Mouse (Mus musculus): ENCODE results near the gene Ryr3.

Ryr3 gene

GRCm38 (mm10) chr2:112625156-112625555 lies 591.7 kb downstream of the Ryr3 start:
- DNase-seq = no peak

DNA sequence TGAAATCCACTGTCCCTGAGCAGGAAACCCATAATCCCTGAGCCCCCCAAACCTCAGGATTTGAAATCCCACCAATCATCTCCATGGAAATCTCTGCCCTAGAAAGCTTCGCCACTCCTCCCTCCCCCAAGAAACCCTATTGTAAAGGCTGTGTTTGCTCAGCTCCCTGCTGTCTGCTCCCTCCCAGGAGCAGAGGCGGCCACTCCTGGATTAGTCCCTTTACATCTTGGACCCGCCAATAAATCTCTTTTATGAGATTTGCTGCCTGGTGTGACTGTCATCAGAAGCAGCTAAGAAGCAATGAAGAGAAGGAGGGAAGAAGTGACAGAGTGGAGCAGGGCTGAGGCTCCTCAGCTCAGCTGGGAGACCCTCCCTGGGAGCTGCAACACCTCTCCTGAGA lies 599.7 kb downstream of the Ryr3 start:
- no peak for DNase-seq

DNA sequence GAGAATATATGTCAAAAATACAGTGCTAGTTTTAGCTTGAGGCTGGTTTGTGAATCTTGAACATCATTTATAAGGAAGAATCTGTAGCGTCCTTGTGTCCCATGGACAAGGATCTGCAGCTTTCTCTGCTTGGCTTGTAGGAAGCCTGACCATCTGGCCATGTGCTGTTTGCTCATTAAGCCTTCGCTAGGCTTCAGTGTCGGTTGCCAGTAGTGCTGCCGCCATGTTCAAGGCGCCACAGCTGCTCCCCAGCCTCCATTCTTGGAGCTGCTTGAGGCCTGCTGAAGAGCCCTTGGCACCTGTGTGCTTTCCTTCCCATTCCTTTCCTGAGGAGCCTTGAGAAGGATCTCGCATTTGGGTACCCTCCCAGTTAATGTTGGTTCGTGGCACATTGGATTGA lies 602.5 kb downstream of the Ryr3 start:
- DNase-seq = no peak

- no peak for DNase-seq
Measured at GRCm38 (mm10) chr2:112612628-112613027, 604.3 kb downstream of the Ryr3 start.

DNA sequence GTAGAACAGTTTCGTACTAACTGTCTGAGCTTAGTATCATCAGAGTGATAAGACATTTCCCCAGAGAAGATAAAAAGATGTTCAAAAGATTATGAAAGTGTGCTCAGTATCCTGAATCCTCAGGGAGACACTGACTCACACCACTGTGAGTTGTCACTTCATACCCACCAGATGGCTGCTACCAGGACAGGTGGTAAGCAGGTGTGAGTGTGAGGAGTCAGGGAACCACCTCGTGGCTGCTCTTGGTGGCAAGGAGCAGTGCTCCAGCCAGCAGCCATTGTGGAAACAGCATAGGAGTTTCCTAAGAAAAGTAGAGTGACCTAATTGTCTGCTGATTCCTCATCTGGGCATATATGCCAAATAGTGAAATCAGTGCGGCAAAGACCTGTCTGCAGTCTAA lies 610.4 kb downstream of the Ryr3 start:
- no peak for DNase-seq

DNA sequence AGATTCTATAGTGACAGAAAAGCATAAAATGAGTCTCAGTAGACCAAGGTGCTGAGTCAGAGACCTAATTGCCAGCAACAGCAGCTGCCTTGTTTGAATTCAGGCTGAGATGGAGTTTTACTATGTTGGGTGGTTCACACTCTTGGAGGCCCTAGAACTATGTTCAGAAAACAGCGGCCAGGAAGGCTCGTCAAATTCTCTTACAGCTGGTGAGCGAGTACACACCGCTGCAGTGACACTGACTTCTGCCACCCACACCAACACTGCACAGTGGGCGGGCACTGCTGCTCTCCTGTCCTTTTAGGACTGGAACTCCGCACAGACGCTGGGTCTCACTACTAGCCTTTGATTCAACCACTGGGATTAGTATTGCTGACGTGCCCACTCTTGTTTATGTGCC lies 614.4 kb downstream of the Ryr3 start:
- DNase-seq = no peak

DNA sequence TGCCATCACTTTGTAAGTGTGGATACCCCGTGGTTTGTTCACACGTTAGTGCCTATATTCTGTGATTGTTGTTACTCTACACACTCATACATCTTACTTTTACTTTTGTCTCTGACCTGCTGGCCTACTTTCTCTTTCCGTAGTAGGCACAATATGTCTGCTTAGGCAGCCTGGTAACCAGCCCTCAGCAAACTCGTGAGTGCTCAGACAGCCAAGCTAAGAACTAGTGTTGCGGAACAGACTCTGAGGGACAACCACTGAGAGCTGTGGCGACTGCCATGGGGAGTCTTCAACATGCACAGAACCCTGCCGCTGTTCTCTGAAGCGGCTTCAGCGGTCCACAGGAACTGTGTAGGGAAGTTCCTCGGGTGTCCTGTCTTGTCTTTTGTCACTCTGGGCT lies 616.7 kb downstream of the Ryr3 start:
- DNase-seq = no peak

- no peak for DNase-seq
Measured at GRCm38 (mm10) chr2:112597064-112597463, 619.8 kb downstream of the Ryr3 start.

DNA sequence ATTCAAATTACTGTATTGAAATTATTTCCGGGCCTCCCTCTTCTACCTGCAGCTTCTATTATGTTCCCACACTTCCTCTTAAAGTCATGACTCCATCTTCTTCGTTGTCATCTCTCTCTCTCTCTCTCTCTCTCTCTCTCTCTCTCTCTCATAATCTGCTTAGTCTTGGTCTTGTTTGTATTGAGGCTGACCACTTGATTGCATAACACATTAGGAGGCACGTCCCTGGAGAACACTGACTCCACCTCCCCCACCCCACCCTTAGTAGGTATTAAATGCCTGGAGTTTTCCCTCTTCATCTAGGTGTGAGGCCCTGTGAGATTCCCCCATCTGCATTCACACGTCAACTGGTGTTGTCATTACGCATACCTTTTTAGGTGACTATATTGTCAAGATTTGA lies 620.5 kb downstream of the Ryr3 start:
- no peak for DNase-seq

- DNase-seq = no peak
Measured at GRCm38 (mm10) chr2:112595807-112596206, 621.1 kb downstream of the Ryr3 start.

DNA sequence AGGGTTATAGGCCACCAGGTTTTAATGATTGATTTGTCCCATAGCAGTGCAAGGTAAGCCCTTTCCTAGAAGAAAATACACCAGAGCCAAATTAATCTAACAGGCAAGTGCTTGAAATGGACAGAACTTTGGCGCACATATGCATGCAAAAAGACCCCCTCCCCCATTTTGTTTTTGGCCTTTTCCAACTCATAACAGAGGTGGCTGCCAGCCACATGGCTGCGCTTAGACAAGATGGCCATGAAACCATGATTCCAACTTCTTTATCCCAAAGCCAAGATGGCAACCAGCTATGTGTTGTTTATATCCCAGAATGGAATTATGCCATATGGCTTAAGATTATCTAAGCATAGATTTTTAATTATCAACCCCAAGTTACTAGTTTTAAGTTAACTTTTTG lies 623.1 kb downstream of the Ryr3 start:
- DNase-seq = no peak

DNA sequence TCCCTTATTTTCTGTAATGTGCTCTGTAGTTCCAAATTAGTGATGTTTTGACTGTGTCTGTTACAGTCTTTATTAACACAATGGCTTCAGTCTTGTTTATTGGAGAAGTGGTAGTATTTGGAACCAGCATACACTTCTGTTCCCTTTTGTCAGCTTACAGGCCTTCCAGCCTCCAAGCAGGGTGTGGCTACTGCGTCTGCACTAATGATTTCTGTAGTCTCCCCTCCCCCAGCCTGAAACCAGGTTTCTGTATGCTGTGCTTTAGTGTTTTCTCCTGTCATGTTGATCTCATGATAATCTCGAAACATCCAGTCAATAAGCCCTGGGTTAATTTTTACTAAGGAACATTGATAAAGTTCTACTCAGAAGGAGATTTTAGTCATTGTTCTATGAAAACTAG lies 623.6 kb downstream of the Ryr3 start:
- no peak for DNase-seq

GRCm38 (mm10) chr2:112591451-112591871 lies 625.4 kb downstream of the Ryr3 start:
- DNase-seq = no peak

DNA sequence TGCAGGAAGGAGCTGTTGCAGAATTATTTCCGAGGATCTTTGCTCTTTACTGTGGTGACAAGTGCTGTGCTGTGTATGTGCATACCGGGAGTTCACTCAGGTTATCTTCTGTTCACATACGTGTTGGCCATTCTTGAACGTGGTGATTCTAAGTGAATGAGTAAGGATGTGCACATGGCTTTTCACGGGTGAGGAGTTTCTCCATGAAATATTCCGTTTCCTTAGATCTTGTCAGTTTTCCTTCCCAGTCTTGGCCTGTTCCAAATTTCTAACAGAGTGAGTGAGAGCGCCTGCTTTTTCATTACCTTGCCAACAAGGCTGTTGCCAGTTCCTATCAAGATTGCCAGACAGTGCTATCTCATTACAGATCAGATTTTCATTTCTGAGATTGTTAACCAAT lies 625.9 kb downstream of the Ryr3 start:
- no peak for DNase-seq

All from thymus, postnatal 4 days (tissue).